In genomic region chr4:53117610-53118009, GRCm38 (mm10) we compare ENCODE assay signal across 10 mouse cellular contexts. TPM values are rescaled to one million over a fixed set of nuclear protein-coding genes. Genes with fewer than 3 reads are reported as not detected.
DNase-seq lines count a peak whose midpoint lies in the region; ATAC-seq and TF ChIP-seq lines count a peak whose summit lies in the region.
"Had no signal": no experiment of that assay in that cellular context is flagged by ENCODE, and none has a peak within 500 bp of the region (broad histone marks: within the 10 kb centered on the region; RNA-seq: fewer than 3 reads in every experiment).

No protein-coding gene starts in this region.

- no peak overlapping the region for H3K27ac ChIP-seq in lung, embryonic 14.5 days (ENCODE audit: low read depth)
- no peak overlapping the region for H3K27ac ChIP-seq in thymus, adult 2 months (ENCODE audit: control insufficient read depth, insufficient read depth, low read length)

- no peak overlapping the region for H3K4me2 ChIP-seq in lung, embryonic 14.5 days

- TF ChIP-seq CTCF in lung, embryonic 14.5 days (IDR thresholded peaks at IDR 0.05; ENCODE audit: low read depth): peak; percentile 71
- TF ChIP-seq CTCF in thymus, adult 2 months (IDR thresholded peaks at IDR 0.05; ENCODE audit: borderline replicate concordance, control insufficient read depth, extremely low read depth, insufficient read depth, low read length, poor library complexity): no peak

- H3K9me3 ChIP-seq in lung, embryonic 14.5 days (ENCODE audit: low read depth, low read length): no peaks in the 10 kb centered on the region
- H3K9me3 ChIP-seq: megakaryocyte, embryonic 14.5 days had no signal

- no peaks in the 10 kb centered on the region for H3K27me3 ChIP-seq in lung, embryonic 14.5 days (ENCODE audit: insufficient read depth, low read length)
- no peaks in the 10 kb centered on the region for H3K27me3 ChIP-seq in thymus, adult 2 months (ENCODE audit: control insufficient read depth, insufficient read depth, low read length)
- H3K27me3 ChIP-seq: megakaryocyte, embryonic 14.5 days had no signal

- no peak for TF ChIP-seq POLR2A in thymus, adult 2 months (IDR thresholded peaks at IDR 0.05; ENCODE audit: control insufficient read depth, extremely low read depth, insufficient read depth, low read length, poor library complexity)

- H3K9ac ChIP-seq in lung, embryonic 14.5 days: no peak overlapping the region

- peaks cover 11% of the 10 kb centered on the region for H3K36me3 ChIP-seq in lung, embryonic 14.5 days (ENCODE audit: insufficient read depth)
- no peaks in the 10 kb centered on the region for H3K36me3 ChIP-seq in thymus, adult 2 months (ENCODE audit: control insufficient read depth, insufficient read depth, low read length)

- DNase-seq in frontal cortex, postnatal 14 days (ENCODE audit: low spot score in 2 of 2): no peak
- peak; percentile 39 for DNase-seq in lung, embryonic 14.5 days
- DNase-seq in lung, adult 18-20 months: no peak
- DNase-seq in adipocyte (ENCODE audit: low spot score): peak; percentile 55
- peak; percentile 31 for DNase-seq in lung, postnatal 10 days
- DNase-seq in thymus, adult 2 months: no peak
- DNase-seq: spleen, adult 18-20 months had no signal

- no peak overlapping the region for H3K4me3 ChIP-seq in lung, embryonic 14.5 days (ENCODE audit: low read depth, low read length)
- no peak overlapping the region for H3K4me3 ChIP-seq in thymus, adult 2 months (ENCODE audit: control insufficient read depth, insufficient read depth, low read length)
- H3K4me3 ChIP-seq: megakaryocyte, embryonic 14.5 days had no signal

- peaks cover 13% of the 10 kb centered on the region for H3K4me1 ChIP-seq in lung, embryonic 14.5 days (ENCODE audit: insufficient read depth)
- H3K4me1 ChIP-seq in thymus, adult 2 months (replicated peaks; ENCODE audit: control insufficient read depth, insufficient read depth, low read length): peaks cover 24% of the 10 kb centered on the region

- peak; percentile 70 for ATAC-seq in frontal cortex, adult (ENCODE audit: low TSS enrichment)
- ATAC-seq in lung, embryonic 14.5 days (ENCODE audit: insufficient read depth): no peak
- no peak for ATAC-seq in granulocyte monocyte progenitor cell, adult 5-6 weeks (replicated peaks; ENCODE audit: poor library complexity, severe bottlenecking)

RNA-seq across cellular contexts. Expression of gene Abca1, which starts 42.1 kb away (rescaled TPM):
- 13.6 and 14.3 TPM in 2 replicates for polyA plus RNA-seq in lung, embryonic 14.5 days (2014; fragmentation: Nextera tagmentation; extraction: Ambion mirVana)
- polyA plus RNA-seq in thymus, adult 2 months (2012; rRNA removed): 13.8 and 15.4 TPM in 2 replicates
- total RNA-seq in granulocyte monocyte progenitor cell, adult 5-6 weeks (2014; fragmentation: Nextera tagmentation): 0.49 and 2.6 TPM in 2 replicates
- total RNA-seq in granulocyte monocyte progenitor cell, adult 5-6 weeks (2017): 2.2 and 3.8 TPM in 2 replicates

Comparison
In these comparisons a context has a peak if more than half of its experiments do, and no peak if none do; other contexts are left out.
1. DNase-seq: peak in lung, embryonic 14.5 days (single experiment), adipocyte (single experiment) and lung, postnatal 10 days (single experiment); none in frontal cortex, postnatal 14 days (0 of 2), lung, adult 18-20 months (0 of 2) and thymus, adult 2 months (single experiment).